Mouse (Mus musculus) naive thymus-derived CD4-positive, alpha-beta T cell, adult 2 months (primary cell): ENCODE results near the gene AC134908.4.

Source experiments
- DNase-seq: peaks from one replicate; pipeline ENCODE4 v3.0.0-alpha.2; 2011; ENCODE audit warnings: low read depth

AC134908.4 gene

DNA sequence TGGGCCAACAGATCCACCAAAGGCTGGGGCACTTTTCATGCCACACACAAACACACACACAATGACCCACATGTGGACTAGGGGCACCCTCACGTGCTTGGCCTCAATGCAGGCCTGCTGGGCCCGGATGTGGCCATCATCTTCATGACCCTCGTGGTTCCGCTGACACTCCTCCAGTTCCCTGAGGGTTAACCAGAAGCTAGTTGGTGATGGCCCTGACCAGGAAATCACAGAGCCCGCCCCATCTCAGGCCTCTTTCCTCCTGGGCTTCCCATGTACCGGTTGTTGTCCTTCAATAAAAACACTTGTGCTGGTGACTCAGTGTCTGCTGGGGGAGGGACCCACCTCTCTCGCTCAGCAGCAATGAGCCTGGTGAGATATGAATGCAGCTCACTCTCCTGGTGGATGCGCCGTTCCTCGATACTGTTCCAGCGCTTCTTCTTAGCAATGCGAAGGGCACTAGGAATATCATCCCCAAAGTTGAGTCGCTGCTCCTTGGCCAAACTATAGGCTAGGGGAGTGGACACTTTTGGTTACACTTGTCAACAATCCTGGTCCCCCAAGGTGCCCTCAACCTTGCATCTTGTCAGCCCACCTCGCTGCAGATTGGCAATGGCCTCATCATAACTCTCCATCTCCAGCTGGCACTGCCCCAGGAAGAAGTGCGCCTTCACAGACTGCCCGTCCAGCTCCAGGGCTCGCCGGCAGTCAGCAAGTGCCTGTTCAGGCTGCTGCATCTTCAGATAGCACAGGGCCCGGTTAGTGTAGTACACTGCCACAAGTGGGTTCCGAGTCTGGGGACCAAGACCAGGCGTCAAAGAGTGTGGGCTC is 36.2 kb upstream of the AC134908.4 start:
- peak; percentile 20 for DNase-seq

DNA sequence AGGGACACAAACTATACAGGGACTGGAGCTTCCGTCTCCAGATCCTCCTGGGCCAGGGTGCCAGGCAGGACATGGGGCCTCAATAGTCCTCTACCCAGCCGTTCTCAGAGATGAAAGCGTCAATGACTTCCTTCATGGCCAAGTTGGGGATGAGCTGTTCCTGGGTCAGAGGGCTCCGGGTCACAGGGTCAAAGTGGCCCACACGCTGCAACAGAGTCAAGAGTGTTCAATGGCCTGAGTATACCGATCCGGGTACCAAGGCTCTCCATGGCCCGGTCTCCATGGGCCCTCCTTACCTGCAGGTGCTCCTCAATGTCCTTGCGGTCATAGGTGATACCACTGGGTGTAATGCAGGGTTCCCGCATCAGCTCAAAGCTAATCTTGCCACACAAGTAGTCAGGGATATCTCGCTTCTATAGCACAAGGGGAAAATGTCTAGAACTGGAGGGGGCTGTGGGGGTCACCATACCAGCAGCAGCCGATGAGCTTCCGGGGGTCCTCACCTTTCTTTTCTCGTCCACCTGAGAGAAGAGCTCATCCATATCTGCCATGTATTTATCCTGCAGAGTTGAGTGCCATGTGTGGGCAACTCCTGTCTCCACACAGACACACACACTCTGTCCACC is 35.5 kb upstream of the AC134908.4 start:
- no peak for DNase-seq

DNA sequence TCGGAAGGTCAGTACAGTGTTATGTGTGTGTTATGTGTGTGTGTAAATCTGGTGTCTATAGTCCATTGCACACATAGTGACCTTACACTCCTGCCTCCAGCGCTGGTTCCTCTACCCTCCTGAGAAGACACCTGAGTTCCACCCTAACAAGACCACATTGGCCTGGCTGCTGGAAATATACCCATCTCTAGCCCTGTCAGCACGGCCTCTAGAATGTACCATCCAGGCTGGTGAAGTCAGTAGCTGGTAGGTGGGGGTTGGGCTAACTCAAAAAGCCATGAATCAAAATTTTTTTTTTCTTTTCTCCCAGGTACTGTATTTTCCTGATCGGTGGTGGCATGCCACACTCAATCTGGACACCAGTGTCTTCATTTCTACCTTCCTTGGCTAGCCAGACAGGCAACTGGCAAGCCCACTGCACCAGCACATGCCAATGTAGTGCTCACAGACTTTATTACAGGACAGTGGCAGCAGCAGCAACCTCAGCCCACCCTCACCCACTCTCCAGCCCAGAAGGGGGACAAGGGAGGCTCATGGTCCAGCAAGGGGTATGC is 34.8 kb upstream of the AC134908.4 start:
- no peak for DNase-seq

DNA sequence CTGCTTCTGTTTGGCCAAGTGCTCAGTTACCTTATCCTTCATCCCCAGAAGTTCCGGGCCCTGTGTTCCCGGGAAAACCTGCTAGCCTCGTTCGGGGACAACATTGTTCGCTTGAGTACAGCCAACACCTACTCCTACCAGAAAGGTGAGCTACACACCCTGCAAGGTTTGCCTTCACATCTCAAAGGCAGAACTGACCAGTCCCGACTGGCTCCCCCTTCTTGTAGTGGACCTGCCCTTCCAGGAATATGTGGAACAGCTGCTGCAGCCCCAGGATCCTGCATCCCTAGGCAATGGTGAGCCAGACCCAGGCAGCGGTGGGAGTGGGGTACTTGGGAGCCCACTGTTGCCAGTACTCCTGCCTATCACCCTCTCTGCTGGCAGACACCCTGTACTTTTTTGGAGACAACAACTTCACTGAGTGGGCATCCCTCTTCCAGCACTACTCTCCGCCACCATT is 34.1 kb upstream of the AC134908.4 start:
- no peak for DNase-seq

DNA sequence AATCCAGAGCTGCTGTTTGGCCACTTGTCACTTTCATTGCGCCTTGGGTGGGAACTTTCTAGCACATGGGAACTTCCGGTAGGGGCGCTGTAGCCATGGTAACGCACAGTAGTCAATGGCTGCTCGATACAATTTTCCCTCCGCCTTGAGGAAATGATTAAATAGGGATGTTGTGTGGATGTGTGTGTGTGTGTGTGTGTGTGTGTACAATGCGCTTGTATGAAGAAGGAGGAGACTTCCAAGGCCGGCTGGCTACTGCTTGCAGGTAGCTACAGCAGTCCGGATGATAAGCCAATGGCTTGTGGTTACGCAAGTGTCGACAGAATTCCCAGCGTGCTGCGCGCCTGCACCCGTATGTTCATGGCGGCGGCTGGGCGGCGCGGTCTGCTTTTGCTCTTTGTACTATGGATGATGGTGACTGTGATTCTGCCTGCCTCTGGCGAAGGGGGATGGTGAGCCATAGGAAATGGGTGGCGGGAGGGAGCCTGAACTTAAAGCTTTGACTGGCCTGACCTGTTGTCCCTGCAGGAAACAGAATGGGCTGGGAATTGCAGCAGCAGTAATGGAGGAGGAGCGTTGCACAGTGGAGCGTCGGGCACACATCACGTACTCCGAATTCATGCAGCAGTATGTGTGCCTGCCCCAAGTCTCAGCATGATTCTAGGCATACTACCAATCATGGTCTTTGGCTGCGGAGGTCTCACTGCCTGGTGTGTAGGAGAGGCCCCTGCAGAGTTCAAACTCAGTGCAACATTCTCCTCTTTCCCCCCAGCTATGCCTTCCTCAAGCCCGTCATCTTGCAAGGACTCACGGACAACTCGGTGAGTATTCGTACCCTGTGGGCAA is 33.5 kb upstream of the AC134908.4 start, which contains the start of gene Jmjd8:
Jmjd8 (plus strand) TSS at position 156 of the 846 bp plus-strand sequence.
- peak; percentile 87 for DNase-seq

DNA sequence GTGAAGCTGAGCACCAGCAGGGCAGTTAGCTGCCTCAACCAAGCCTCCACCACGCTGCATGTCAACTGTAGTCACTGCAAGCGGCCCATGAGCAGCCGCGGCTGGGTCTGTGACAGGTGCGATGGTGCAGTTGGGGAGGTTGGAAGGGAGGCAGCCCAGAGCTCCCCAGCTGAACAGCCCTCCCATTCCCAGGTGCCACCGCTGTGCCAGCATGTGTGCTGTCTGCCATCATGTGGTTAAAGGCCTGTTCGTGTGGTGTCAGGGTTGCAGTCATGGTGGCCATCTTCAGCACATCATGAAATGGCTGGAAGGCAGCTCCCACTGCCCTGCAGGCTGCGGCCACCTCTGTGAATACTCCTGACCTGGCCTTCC is 32.8 kb upstream of the AC134908.4 start:
- DNase-seq, result peak; percentile 25

DNA sequence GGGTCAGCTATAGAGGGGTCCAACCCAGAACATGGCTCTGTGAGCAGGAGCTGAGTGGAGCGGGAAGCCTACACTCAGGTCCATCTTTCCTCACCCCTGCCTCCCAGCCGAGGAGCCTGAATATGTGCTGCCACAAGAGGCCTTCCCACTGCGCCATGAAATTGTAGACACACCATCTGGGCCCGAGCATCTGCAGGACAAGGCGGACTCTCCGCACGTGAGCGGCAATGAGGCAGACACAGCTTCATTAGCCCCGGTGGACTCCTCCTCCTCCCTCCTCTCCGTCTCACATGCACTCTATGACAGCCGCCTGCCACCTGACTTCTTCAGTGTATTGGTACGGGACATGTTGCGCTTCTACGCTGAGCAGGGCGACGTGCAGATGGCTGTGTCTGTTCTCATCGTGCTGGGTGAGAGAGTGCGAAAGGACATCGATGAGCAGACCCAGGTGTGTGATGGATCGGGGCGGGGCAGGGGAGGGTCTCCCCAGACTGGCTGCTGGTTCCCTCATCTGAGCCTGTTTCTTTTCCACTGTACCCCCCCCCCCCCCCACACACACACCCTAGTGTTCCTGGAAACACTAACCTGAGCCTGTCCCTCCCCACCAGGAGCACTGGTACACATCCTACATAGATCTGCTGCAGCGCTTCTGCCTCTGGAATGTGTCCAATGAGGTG is 32.2 kb upstream of the AC134908.4 start:
- no peak for DNase-seq

DNA sequence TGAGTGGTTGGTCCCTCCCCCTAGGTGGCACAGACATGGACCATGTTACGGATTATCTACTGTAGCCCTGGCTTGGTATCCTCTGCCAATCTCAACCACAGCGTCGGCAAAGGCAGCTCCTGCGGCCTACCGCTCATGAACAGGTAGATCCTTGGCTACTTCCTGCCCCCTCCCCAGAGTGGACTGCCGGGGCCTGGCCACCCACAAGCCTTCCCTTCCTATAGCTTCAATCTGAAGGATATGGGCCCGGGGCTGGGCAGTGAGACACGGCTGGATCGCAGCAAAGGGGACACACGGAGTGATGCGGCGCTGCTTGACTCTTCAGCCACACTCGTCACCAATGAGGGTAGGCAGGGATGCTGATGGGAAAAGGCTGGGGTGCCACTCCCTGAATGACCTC is 31.6 kb upstream of the AC134908.4 start:
- DNase-seq, result no peak

DNA sequence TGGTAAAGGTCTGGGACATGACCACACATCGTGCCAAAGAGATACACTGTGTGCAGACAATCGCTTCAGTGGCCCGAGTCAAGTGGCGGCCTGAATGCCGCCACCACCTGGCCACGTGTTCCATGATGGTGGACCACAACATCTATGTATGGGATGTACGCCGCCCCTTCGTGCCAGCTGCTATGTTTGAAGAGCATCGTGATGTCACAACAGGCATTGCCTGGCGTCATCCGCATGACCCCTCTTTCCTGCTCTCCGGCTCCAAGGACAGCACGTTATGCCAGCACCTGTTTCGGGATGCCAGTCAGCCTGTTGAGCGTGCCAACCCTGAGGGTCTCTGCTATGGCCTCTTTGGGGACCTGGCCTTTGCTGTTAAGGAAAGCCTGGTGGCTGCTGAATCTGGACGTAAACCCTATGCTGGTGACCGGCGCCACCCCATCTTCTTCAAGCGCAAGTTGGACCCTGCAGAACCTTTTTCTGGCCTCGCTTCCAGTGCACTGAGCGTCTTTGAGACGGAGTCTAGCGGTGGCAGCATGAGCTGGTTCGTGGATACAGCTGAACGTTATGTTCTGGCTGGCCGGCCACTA is 30.6 kb upstream of the AC134908.4 start:
- no peak for DNase-seq

DNA sequence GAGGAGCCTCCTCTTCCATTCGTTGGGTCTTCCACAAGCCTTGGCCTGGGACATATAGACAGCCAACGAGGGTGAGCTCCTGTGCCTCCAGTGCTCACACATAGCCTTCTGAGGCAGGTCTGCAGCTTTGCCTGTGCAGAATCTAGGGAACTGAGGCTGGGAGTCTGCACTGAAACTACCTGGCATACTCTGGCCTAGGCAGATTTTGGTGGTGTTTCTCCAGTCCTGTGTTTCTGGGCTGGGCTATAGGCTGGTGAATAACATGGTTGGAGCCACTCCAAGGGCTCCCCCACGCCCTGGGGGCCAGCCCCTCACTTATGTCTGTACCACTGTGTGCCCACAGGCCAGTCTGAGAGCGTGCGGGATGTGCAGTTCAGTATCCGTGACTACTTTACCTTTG is 29.9 kb upstream of the AC134908.4 start:
- DNase-seq, result no peak

DNA sequence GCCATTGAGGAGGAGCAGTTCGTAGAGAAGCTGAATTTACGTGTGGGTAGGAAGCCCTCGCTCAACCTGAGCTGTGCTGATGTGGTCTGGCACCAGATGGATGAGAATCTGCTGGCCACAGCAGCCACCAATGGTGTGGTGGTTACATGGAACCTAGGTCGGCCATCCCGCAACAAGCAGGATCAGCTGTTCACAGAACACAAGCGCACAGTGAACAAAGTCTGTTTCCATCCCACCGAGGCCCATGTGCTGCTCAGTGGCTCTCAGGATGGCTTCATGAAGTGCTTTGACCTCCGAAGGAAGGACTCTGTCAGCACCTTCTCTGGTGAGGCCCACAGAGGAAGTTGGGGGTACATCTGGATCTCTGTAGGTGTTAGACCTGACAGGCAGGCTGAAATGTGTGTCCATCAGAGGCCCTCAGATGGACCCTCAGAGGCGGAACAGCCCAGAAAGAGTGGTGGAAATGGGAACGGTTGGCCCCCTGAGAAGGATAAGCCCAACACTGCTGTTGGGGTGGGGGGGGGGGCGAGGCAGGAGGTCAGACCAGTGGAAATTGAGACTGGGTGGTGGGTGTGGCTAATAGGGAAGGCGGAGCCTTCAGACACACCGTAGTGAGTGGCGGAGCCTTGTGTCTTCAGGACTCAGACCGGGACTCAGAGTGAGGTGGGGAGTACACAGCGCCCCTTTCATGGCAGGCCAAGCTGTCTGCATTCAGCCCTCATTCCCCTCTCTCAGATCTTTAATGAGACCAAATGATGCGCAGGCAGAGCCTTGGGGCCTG is 29.1 kb upstream of the AC134908.4 start:
- DNase-seq, result no peak

DNA sequence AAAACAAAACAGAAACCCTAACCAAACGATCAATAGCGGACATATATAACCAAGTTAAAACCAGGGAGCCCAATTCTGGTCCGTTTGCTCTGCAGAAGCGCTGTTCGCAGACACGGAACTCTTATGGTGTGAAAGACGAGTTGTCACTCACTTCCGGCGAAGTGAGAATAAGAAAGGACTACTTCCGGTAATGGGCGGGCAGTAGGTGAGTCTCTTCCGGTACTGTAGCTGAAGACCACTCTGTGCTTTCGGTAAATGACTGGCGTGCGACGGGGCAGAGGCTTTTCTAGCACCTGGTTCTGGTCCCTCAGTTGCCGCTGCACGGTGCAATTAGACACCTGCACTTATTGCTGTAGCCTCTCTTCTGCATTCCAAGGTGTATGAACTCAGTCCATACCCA is 28.0 kb upstream of the AC134908.4 start, which contains the start of gene Wdr24:
Wdr24 (plus strand) TSS at position 176 of the 400 bp plus-strand sequence.
- DNase-seq, result peak; percentile 92

DNA sequence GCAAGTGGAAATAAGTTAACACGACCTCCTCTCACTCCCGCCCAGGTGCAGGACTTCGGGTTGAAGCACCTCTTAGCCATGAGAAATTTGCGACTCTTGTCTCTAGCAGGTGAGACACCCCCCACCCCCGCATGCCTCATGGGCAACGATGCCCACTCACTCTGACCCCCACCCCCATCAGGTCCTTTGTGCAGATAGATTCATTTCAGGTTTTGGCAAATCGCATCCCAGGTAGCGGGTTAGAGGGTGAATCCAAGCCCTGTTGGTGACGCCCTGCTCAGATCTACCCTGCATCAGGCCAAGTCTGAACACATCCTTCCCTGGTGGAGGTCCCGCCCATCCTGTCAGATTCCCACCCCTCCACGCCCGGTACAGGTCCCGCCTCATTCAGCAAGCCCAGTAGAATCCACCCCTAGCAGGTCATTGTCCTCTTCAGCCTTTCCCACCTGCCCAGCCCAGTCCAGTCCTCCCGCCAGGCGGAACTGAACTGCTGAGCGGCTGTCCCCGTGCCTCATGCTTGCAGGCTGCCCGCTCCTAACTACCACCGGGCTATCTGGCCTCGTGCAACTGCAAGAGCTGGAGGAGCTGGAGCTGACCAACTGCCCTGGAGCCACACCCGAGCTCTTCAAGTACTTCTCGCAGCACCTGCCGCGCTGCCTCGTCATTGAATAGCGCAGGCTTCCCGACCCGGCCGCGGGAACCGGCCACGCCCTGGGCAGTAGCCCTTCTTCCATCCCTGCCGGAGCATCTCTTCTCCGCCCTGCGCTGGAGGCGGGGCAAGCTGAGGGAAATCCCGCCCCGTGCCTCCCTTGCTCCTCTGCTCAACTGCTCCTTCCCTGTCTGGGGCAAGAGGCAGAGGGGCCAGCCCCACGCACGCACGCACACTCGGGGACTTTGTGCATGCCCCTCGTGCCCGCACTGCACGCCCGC is 23.7 kb upstream of the AC134908.4 start:
- DNase-seq, result no peak

DNA sequence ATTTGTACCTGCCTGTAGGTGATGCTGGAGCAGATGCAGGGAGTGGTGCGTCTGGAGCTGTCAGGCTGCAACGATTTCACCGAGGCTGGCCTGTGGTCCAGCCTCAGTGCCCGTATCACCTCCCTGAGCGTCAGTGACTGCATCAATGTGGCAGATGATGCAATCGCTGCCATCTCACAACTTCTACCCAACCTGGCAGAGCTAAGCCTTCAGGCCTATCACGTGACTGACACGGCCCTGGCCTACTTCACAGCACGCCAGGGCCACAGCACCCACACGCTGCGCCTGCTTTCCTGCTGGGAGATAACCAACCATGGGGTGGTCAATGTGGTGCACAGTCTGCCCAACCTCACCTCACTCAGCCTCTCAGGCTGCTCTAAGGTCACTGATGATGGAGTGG is 22.2 kb upstream of the AC134908.4 start:
- DNase-seq, result no peak

DNA sequence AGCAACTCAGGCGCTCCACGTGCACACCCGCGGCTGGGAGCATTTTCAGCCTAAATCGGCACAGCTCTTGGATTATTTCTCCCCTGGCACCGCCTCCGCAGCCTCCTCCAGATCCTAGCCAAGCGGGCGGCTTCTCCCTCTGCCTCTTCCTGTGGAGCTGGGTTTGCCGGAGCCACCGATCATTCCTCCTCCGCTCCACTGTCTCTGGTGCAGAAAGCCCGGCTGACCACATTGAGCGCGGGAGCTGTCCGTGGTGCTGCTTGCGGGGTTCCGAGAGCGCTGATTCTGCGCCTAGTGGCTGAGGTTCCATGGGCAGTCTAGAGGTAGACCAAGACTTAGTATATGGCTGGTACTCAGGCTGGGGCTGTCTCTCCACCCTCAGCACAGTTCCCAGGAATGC is 18.0 kb upstream of the AC134908.4 start:
- DNase-seq, result peak; percentile 82

DNA sequence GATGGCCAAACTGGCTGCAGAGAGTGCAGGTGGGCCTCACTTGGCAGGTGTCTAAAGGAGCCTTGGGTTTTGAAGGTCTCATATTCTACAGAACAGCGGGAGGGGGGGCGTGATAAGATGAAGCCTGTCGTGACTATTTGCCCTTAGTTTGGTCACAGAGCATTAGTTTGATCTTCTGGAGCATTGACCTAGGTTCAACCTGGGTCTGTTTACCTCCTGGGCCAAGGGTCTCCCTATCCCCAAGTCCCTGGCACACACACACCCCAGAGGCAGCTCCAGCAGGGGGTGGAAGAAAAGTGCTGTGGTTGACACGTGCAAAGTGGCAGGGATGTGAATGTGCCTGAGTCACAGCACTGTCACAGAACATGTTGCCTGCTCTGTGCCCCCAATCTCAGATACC is 15.4 kb upstream of the AC134908.4 start:
- DNase-seq, result no peak

DNA sequence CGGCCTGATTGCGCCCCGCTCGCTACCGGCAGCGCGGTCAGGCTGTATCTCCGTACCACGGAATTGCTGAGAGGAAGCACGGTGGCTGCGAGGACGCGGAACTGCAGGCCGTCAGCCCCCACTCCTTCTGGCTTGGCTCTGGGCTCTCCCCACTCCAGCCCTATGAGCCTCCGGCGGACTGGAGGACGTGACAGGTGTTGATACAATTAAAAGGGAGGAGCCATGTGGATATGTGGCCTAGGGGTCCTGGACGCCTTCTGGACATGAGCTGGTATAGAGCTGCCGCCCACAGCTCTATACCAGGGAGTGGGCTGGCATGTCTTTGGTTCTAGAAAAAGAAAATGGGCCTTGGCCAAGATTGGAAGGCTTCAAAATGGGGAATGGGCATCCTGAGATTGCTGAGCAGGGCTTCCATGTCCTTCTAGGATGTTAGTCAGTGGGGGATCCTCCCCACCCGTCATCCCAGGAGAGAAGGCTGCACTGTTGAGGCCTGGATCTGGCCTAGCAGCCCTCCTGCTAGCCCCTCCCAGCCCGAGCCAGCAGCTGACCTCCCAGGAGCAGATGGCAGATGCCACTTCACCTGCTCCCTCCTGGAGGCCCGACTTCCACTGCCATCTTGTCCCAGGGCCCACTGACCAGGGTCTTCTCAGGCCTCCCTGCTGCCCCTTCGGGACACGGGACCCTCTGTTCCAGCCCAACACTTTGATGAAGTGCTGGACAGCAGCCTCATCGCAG is 14.3 kb upstream of the AC134908.4 start:
- DNase-seq, result no peak

DNA sequence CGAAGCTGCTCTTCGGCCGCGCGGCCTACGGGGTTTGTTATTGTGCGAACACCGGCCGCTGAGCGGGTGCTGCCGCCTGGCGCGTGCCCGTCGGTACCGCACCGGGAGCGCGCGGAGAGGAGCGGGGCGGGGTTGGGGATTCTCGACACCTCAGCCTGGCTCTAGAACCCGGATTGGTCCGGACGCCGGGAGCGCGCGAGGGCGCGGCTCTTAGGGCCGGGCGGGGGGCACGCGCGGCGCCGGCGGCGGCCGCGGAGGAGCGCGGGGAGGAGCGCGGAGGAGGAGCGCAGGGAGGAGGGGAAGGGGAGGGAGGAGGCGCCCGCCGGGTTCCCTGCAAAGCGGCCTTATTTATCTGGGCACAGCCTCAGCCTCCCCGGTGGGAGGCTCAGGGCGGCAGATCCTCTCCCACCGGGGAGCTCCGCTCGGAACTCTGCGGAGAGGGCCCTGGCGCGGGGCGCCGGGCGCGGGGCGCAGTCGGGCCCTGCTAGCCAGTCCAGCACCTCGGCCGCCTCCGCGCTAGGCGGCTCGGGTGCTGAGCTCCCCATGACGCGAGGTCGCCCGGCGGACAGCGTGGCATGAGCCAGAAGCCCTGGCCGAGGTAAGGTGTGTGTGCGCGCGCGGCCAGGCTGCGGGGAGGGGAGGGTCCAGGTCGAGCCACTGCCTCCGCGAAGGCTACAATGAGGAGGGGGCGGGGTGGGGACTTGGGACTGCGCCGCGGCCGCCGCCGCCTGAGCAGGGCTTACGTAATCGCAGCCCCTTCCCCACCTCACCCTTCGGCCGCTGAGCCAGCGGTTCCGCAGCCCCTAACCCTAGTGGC is 13.5 kb upstream of the AC134908.4 start, which contains the start of gene Fbxl16:
Fbxl16 (plus strand) TSS at position 297 of the 817 bp plus-strand sequence.
- no peak for DNase-seq
